Mouse (Mus musculus): ENCODE data around the gene Zfp457. TPM values are rescaled to one million over a fixed set of nuclear protein-coding genes. Genes with fewer than 3 reads are reported as not detected.

Gene Zfp457
- polyA plus RNA-seq, 1 experiment from 2014 or later = 0.46 TPM

- H3K9me3 ChIP-seq (replicated peaks; ENCODE audit: control insufficient read depth, low read length) = peaks cover 3% of the 10 kb centered on the region
- H3K4me3 ChIP-seq (ENCODE audit: low read depth, low read length) = peak overlapping the region; percentile 84
- 6% methylated on average over 18 of the region's 18 CpGs for WGBS (ENCODE audit: insufficient replicate concordance)
- H3K27ac ChIP-seq (ENCODE audit: low read depth, low read length) = 0 out of 2 replicates have a peak overlapping the region, but pooled peaks have one; percentile 15
- no peaks in the 10 kb centered on the region for H3K4me1 ChIP-seq (ENCODE audit: control insufficient read depth, insufficient read depth, low read length)
- H3K4me2 ChIP-seq = peak overlapping the region; percentile 80
- H3K9ac ChIP-seq (ENCODE audit: low read depth, low read length) = peak overlapping the region; percentile 82
- H3K36me3 ChIP-seq (ENCODE audit: control insufficient read depth, insufficient read depth, low read length) = no peaks in the 10 kb centered on the region
- H3K27me3 ChIP-seq (ENCODE audit: control insufficient read depth, insufficient read depth, low read length) = no peaks in the 10 kb centered on the region
- peak; percentile 96 for ATAC-seq (replicated peaks; ENCODE audit: insufficient number of reproducible peaks, low FRiP score, low TSS enrichment)
Measured at GRCm38 (mm10) chr13:67268568-67269369, 37.5 kb downstream of the Zfp457 start.

Other genes with a start within 250 kb of the Zfp457 start
- gene Zfp712, start 245.3 kb downstream of the Zfp457 start, polyA plus RNA-seq (2014; fragmentation: Nextera tagmentation; extraction: Ambion mirVana) = 2.2 and 2.5 TPM in 2 replicates
- 4.2 and 4.5 TPM in 2 replicates for gene Zfp708, start 208.5 kb downstream of the Zfp457 start, polyA plus RNA-seq (2014; fragmentation: Nextera tagmentation; extraction: Ambion mirVana)
- 1.1 and 2.2 TPM in 2 replicates for gene Gm28557, start 197.9 kb downstream of the Zfp457 start, polyA plus RNA-seq (2014; fragmentation: Nextera tagmentation; extraction: Ambion mirVana)
- 0.37 and 0.87 TPM in 2 replicates for gene Rslcan18, start 190.2 kb downstream of the Zfp457 start, polyA plus RNA-seq (2014; fragmentation: Nextera tagmentation; extraction: Ambion mirVana)
- 1.7 and 1.8 TPM in 2 replicates for gene Zfp759, start 184.8 kb downstream of the Zfp457 start, polyA plus RNA-seq (2014; fragmentation: Nextera tagmentation; extraction: Ambion mirVana)
- gene Rsl1, start 133.3 kb downstream of the Zfp457 start, polyA plus RNA-seq (2014; fragmentation: Nextera tagmentation; extraction: Ambion mirVana) = 3.6 and 4.0 TPM in 2 replicates
- gene Zfp455, start 112.0 kb downstream of the Zfp457 start, polyA plus RNA-seq (2014; fragmentation: Nextera tagmentation; extraction: Ambion mirVana) = 0.73 and 1.6 TPM in 2 replicates
- 1.3 and 1.9 TPM in 2 replicates for gene Zfp458, start 28.0 kb downstream of the Zfp457 start, polyA plus RNA-seq (2014; fragmentation: Nextera tagmentation; extraction: Ambion mirVana)
- 1.7 and 2.1 TPM in 2 replicates for gene Zfp595, start 26.1 kb upstream of the Zfp457 start, polyA plus RNA-seq (2014; fragmentation: Nextera tagmentation; extraction: Ambion mirVana)
- 0.31 and 1.1 TPM in 2 replicates for gene Gm28044, start 54.1 kb upstream of the Zfp457 start, polyA plus RNA-seq (2014; fragmentation: Nextera tagmentation; extraction: Ambion mirVana)
- gene Zfp953, start 54.1 kb upstream of the Zfp457 start, polyA plus RNA-seq (2014; fragmentation: Nextera tagmentation; extraction: Ambion mirVana) = 1.1 and 1.3 TPM in 2 replicates
- 0.35 and 0.49 TPM in 2 replicates for gene Gm28041, start 69.2 kb upstream of the Zfp457 start, polyA plus RNA-seq (2014; fragmentation: Nextera tagmentation; extraction: Ambion mirVana)
- 1.2 TPM in 2 replicates for gene Zfp456, start 69.3 kb upstream of the Zfp457 start, polyA plus RNA-seq (2014; fragmentation: Nextera tagmentation; extraction: Ambion mirVana)
- gene Zfp429, start 93.3 kb upstream of the Zfp457 start, polyA plus RNA-seq (2014; fragmentation: Nextera tagmentation; extraction: Ambion mirVana) = 2.9 and 3.1 TPM in 2 replicates
- gene Zfp459, start 114.9 kb upstream of the Zfp457 start, polyA plus RNA-seq (2014; fragmentation: Nextera tagmentation; extraction: Ambion mirVana) = 0.31 TPM in 1 of 2 replicates, not detected in the other
- gene Zfp874a, start 145.1 kb upstream of the Zfp457 start, polyA plus RNA-seq (2014; fragmentation: Nextera tagmentation; extraction: Ambion mirVana) = 6.2 and 6.4 TPM in 2 replicates
- 1.6 and 2.8 TPM in 2 replicates for gene Zfp874b, start 177.8 kb upstream of the Zfp457 start, polyA plus RNA-seq (2014; fragmentation: Nextera tagmentation; extraction: Ambion mirVana)
- 9.3 and 10.7 TPM in 2 replicates for gene Zfp58, start 194.1 kb upstream of the Zfp457 start, polyA plus RNA-seq (2014; fragmentation: Nextera tagmentation; extraction: Ambion mirVana)
- not detected in 2 replicates for gene Gm26965, start 219.7 kb upstream of the Zfp457 start, polyA plus RNA-seq (2014; fragmentation: Nextera tagmentation; extraction: Ambion mirVana)
- 17.4 and 19.6 TPM in 2 replicates for gene Zfp87, start 219.7 kb upstream of the Zfp457 start, polyA plus RNA-seq (2014; fragmentation: Nextera tagmentation; extraction: Ambion mirVana)
- gene Zfp748, start 247.3 kb upstream of the Zfp457 start, polyA plus RNA-seq (2014; fragmentation: Nextera tagmentation; extraction: Ambion mirVana) = 8.8 and 12.5 TPM in 2 replicates